20 mouse cellular contexts compared by ENCODE assay signal in genomic region chr5:119799419-119800242, GRCm38 (mm10). TPM values are rescaled to one million over a fixed set of nuclear protein-coding genes. Genes with fewer than 3 reads are reported as not detected.
DNase-seq lines count a peak whose midpoint lies in the region; ATAC-seq and TF ChIP-seq lines count a peak whose summit lies in the region.
"Had no signal": no experiment of that assay in that cellular context is flagged by ENCODE, and none has a peak within 500 bp of the region (broad histone marks: within the 10 kb centered on the region; RNA-seq: fewer than 3 reads in every experiment).

No protein-coding gene starts in this region.

- no peak for TF ChIP-seq POLR2A in heart, adult 2 months (IDR thresholded peaks at IDR 0.05; ENCODE audit: insufficient read depth, low read depth, low read length)

- no peak for DNase-seq in heart, embryonic 10.5 days (ENCODE audit: low spot score)
- DNase-seq in heart, adult 2 months, result no peak
- DNase-seq in hindbrain, embryonic 10.5 days (ENCODE audit: low spot score), result peak; percentile 24
- DNase-seq in midbrain, embryonic 10.5 days (ENCODE audit: low spot score), result peak; percentile 21
- no peak for DNase-seq in midbrain, embryonic 14.5 days
- DNase-seq in gastrocnemius, adult 2 months, result no peak
- DNase-seq: adrenal gland, postnatal 14 days; cerebellum, adult 11-12 months; cerebellum, postnatal 36 days; gastrocnemius, postnatal 10 days; right cerebral cortex, postnatal 4 days; thymus, postnatal 25 days had no signal

- H3K4me3 ChIP-seq in heart, embryonic 10.5 days, result peak overlapping the region; percentile 61
- H3K4me3 ChIP-seq in heart, adult 2 months, result no peak overlapping the region
- H3K4me3 ChIP-seq in hindbrain, embryonic 10.5 days, result no peak overlapping the region
- H3K4me3 ChIP-seq in hindbrain, embryonic 16.5 days (ENCODE audit: low read length), result no peak overlapping the region
- no peak overlapping the region for H3K4me3 ChIP-seq in midbrain, embryonic 10.5 days
- no peak overlapping the region for H3K4me3 ChIP-seq in midbrain, embryonic 14.5 days (replicated peaks; ENCODE audit: low read depth, low read length)
- H3K4me3 ChIP-seq in limb, embryonic 13.5 days, result peak overlapping the region; percentile 44
- H3K4me3 ChIP-seq in gastrocnemius, adult 2 months, result no peak overlapping the region
- H3K4me3 ChIP-seq: liver, embryonic 15.5 days; megakaryocyte, embryonic 14.5 days had no signal

- no peak overlapping the region for H3K9ac ChIP-seq in heart, adult 2 months (ENCODE audit: low read depth, low read length)
- H3K9ac ChIP-seq in hindbrain, embryonic 16.5 days (ENCODE audit: low read depth, low read length), result no peak overlapping the region
- H3K9ac ChIP-seq in midbrain, embryonic 14.5 days (replicated peaks; ENCODE audit: low read length), result no peak overlapping the region
- peak overlapping the region; percentile 77 for H3K9ac ChIP-seq in limb, embryonic 13.5 days
- H3K9ac ChIP-seq: hindbrain, embryonic 14.5 days; liver, embryonic 15.5 days had no signal

- no peaks in the 10 kb centered on the region for H3K36me3 ChIP-seq in heart, embryonic 10.5 days
- no peaks in the 10 kb centered on the region for H3K36me3 ChIP-seq in heart, adult 2 months (ENCODE audit: control insufficient read depth, insufficient read depth, low read length)
- no peaks in the 10 kb centered on the region for H3K36me3 ChIP-seq in hindbrain, embryonic 10.5 days
- H3K36me3 ChIP-seq in hindbrain, embryonic 16.5 days (ENCODE audit: control insufficient read depth, insufficient read depth, low read length), result no peaks in the 10 kb centered on the region
- no peaks in the 10 kb centered on the region for H3K36me3 ChIP-seq in midbrain, embryonic 10.5 days
- no peaks in the 10 kb centered on the region for H3K36me3 ChIP-seq in midbrain, embryonic 14.5 days (ENCODE audit: control insufficient read depth, insufficient read depth, low read length)
- H3K36me3 ChIP-seq in limb, embryonic 13.5 days, result no peaks in the 10 kb centered on the region
- H3K36me3 ChIP-seq: liver, embryonic 15.5 days had no signal

- no peaks in the 10 kb centered on the region for H3K9me3 ChIP-seq in heart, embryonic 10.5 days
- H3K9me3 ChIP-seq in hindbrain, embryonic 10.5 days, result no peaks in the 10 kb centered on the region
- peaks cover 4% of the 10 kb centered on the region; the same call in 1 of the 2 replicates for H3K9me3 ChIP-seq in hindbrain, embryonic 16.5 days (ENCODE audit: control insufficient read depth, low read length)
- H3K9me3 ChIP-seq in midbrain, embryonic 10.5 days (replicated peaks), result no peaks in the 10 kb centered on the region
- H3K9me3 ChIP-seq in midbrain, embryonic 14.5 days (ENCODE audit: control insufficient read depth, low read length), result no peaks in the 10 kb centered on the region
- no peaks in the 10 kb centered on the region for H3K9me3 ChIP-seq in limb, embryonic 13.5 days
- H3K9me3 ChIP-seq: liver, embryonic 15.5 days had no signal

- no peak overlapping the region for H3K4me2 ChIP-seq in hindbrain, embryonic 16.5 days (ENCODE audit: low read length)
- H3K4me2 ChIP-seq in midbrain, embryonic 14.5 days (ENCODE audit: low read length), result no peak overlapping the region
- peak overlapping the region; percentile 66 for H3K4me2 ChIP-seq in limb, embryonic 13.5 days (replicated peaks)
- H3K4me2 ChIP-seq: hindbrain, embryonic 14.5 days; liver, embryonic 15.5 days had no signal

- WGBS in heart, embryonic 10.5 days, result 14% methylated on average over 9 of the region's 9 CpGs
- WGBS in heart, adult 2 months, result 37% methylated on average over 9 of the region's 9 CpGs
- WGBS in hindbrain, embryonic 10.5 days, result 2% methylated on average over 9 of the region's 9 CpGs
- WGBS in hindbrain, embryonic 16.5 days, result 2% methylated on average over 9 of the region's 9 CpGs
- 1% methylated on average over 9 of the region's 9 CpGs for WGBS in midbrain, embryonic 10.5 days
- WGBS in midbrain, embryonic 14.5 days, result under 1% methylated on average over 9 of the region's 9 CpGs
- 9% methylated on average over 9 of the region's 9 CpGs for WGBS in limb, embryonic 13.5 days

- no peaks in the 10 kb centered on the region for H3K79me2 ChIP-seq in heart, adult 2 months (replicated peaks; ENCODE audit: control insufficient read depth, insufficient read depth, low read length)

- peak overlapping the region; percentile 92 for H3K27ac ChIP-seq in heart, embryonic 10.5 days
- no peak overlapping the region for H3K27ac ChIP-seq in heart, adult 2 months
- no peak overlapping the region for H3K27ac ChIP-seq in hindbrain, embryonic 10.5 days
- H3K27ac ChIP-seq in hindbrain, embryonic 16.5 days (ENCODE audit: low read depth, low read length), result no peak overlapping the region
- no peak overlapping the region for H3K27ac ChIP-seq in midbrain, embryonic 10.5 days (replicated peaks)
- no peak overlapping the region for H3K27ac ChIP-seq in midbrain, embryonic 14.5 days (replicated peaks; ENCODE audit: low read depth, low read length)
- peak overlapping the region; percentile 87 for H3K27ac ChIP-seq in limb, embryonic 13.5 days
- no peak overlapping the region for H3K27ac ChIP-seq in gastrocnemius, adult 2 months
- H3K27ac ChIP-seq: hindbrain, embryonic 14.5 days; liver, embryonic 15.5 days had no signal

- no peak for TF ChIP-seq CTCF in heart, adult 2 months (IDR thresholded peaks at IDR 0.05)
- TF ChIP-seq CTCF in gastrocnemius, adult 2 months (IDR thresholded peaks at IDR 0.05), result no peak

- peaks cover 35% of the 10 kb centered on the region for H3K4me1 ChIP-seq in heart, embryonic 10.5 days
- no peaks in the 10 kb centered on the region for H3K4me1 ChIP-seq in heart, adult 2 months (ENCODE audit: control insufficient read depth, insufficient read depth, low read length)
- H3K4me1 ChIP-seq in hindbrain, embryonic 10.5 days (replicated peaks), result 0 out of 2 replicates have a peak, but pooled peaks cover 3% of the 10 kb centered on the region
- H3K4me1 ChIP-seq in hindbrain, embryonic 16.5 days (ENCODE audit: control insufficient read depth, insufficient read depth, low read depth, low read length), result no peaks in the 10 kb centered on the region
- peaks cover 18% of the 10 kb centered on the region for H3K4me1 ChIP-seq in midbrain, embryonic 10.5 days
- no peaks in the 10 kb centered on the region for H3K4me1 ChIP-seq in midbrain, embryonic 14.5 days (ENCODE audit: control insufficient read depth, insufficient read depth, low read length)
- peaks cover 38% of the 10 kb centered on the region for H3K4me1 ChIP-seq in limb, embryonic 13.5 days
- H3K4me1 ChIP-seq: liver, embryonic 15.5 days had no signal

- no peak for TF ChIP-seq EP300 in heart, adult 2 months (IDR thresholded peaks at IDR 0.05; ENCODE audit: insufficient read depth, low read depth, low read length)

- intact Hi-C loops in heart, adult 2 months (cut with DNase I), result no loop called here
- intact Hi-C loops in gastrocnemius, adult 2 months (cut with DNase I), result no loop called here

- peaks cover 98% of the 10 kb centered on the region for H3K27me3 ChIP-seq in heart, embryonic 10.5 days (ENCODE audit: insufficient read depth, poor library complexity, severe bottlenecking)
- peaks cover 25% of the 10 kb centered on the region for H3K27me3 ChIP-seq in heart, adult 2 months (ENCODE audit: control insufficient read depth, insufficient read depth, low read length)
- H3K27me3 ChIP-seq in hindbrain, embryonic 10.5 days (ENCODE audit: insufficient read depth, poor library complexity, severe bottlenecking), result peaks cover 100% of the 10 kb centered on the region
- peaks cover 93% of the 10 kb centered on the region for H3K27me3 ChIP-seq in hindbrain, embryonic 16.5 days (replicated peaks; ENCODE audit: control insufficient read depth, insufficient read depth, low read length)
- H3K27me3 ChIP-seq in midbrain, embryonic 10.5 days (ENCODE audit: low read depth, poor library complexity, severe bottlenecking), result peaks cover 100% of the 10 kb centered on the region
- peaks cover 98% of the 10 kb centered on the region for H3K27me3 ChIP-seq in midbrain, embryonic 14.5 days (ENCODE audit: control insufficient read depth, insufficient read depth, low read length)
- H3K27me3 ChIP-seq in limb, embryonic 13.5 days, result peaks cover 100% of the 10 kb centered on the region

- ATAC-seq in hindbrain, embryonic 16.5 days, result no peak
- no peak for ATAC-seq in midbrain, embryonic 14.5 days (ENCODE audit: low FRiP score, low TSS enrichment)
- no peak for ATAC-seq in limb, embryonic 13.5 days (ENCODE audit: low FRiP score, low read depth)
- ATAC-seq: intestine, embryonic 16.5 days had no signal

RNA-seq across cellular contexts. Expression of gene Tbx5, which starts 32.8 kb away (rescaled TPM):
- 41.9 and 44.2 TPM in 2 replicates for polyA plus RNA-seq in heart, embryonic 10.5 days (2016; fragmentation: Nextera tagmentation; extraction: Ambion mirVana)
- total RNA-seq in heart, adult 2 months (2021), result 10 to 100 TPM; 22.6 to 36.9 TPM
- 26.5 and 27.0 TPM in 2 replicates for polyA plus RNA-seq in heart, adult 2 months (2012; rRNA removed)
- not detected in 2 replicates for polyA plus RNA-seq in hindbrain, embryonic 10.5 days (2016; fragmentation: Nextera tagmentation; extraction: Ambion mirVana)
- 0.05 and 0.11 TPM in 2 replicates for polyA plus RNA-seq in hindbrain, embryonic 16.5 days (2015; fragmentation: Nextera tagmentation; extraction: Ambion mirVana)
- polyA plus RNA-seq in midbrain, embryonic 10.5 days (2016; fragmentation: Nextera tagmentation; extraction: Ambion mirVana), result 0.10 and 0.20 TPM in 2 replicates
- polyA plus RNA-seq in midbrain, embryonic 14.5 days (2014; fragmentation: Nextera tagmentation; extraction: Ambion mirVana), result 0.11 TPM in 1 of 2 replicates, not detected in the other
- polyA plus RNA-seq in limb, embryonic 13.5 days (2015; fragmentation: Nextera tagmentation; extraction: Ambion mirVana), result 34.8 and 51.5 TPM in 2 replicates
- under 1 TPM in 1 of 2 experiments, not detected in 1; 0.28 TPM for total RNA-seq in gastrocnemius, adult 2 months (2021)
- total RNA-seq: layer of hippocampus, postnatal 25 days; left cerebral cortex, postnatal 14 days had no signal
- polyA plus RNA-seq: intestine, embryonic 16.5 days had no signal

Comparison
In these comparisons a context has a peak if more than half of its experiments do, and no peak if none do; other contexts are left out.
1. DNase-seq: peak in hindbrain, embryonic 10.5 days (single experiment) and midbrain, embryonic 10.5 days (single experiment); none in heart, embryonic 10.5 days (single experiment), heart, adult 2 months (0 of 2), midbrain, embryonic 14.5 days (single experiment) and gastrocnemius, adult 2 months (single experiment).
2. H3K27ac ChIP-seq: peak in heart, embryonic 10.5 days (single experiment) and limb, embryonic 13.5 days (single experiment); none in heart, adult 2 months (single experiment), hindbrain, embryonic 10.5 days (single experiment), hindbrain, embryonic 16.5 days (single experiment), midbrain, embryonic 10.5 days (single experiment), midbrain, embryonic 14.5 days (single experiment) and gastrocnemius, adult 2 months (single experiment).
3. H3K4me3 ChIP-seq: peak in heart, embryonic 10.5 days (single experiment) and limb, embryonic 13.5 days (single experiment); none in heart, adult 2 months (single experiment), hindbrain, embryonic 10.5 days (single experiment), hindbrain, embryonic 16.5 days (single experiment), midbrain, embryonic 10.5 days (single experiment), midbrain, embryonic 14.5 days (single experiment) and gastrocnemius, adult 2 months (single experiment).
4. RNA of gene Tbx5, which starts 32.8 kb away (polyA plus RNA-seq): 34.8 to 51.5 TPM in limb, embryonic 13.5 days, 41.9 to 44.2 TPM in heart, embryonic 10.5 days and 26.5 to 27.0 TPM in heart, adult 2 months; 0.10 to 0.20 TPM in midbrain, embryonic 10.5 days, 0.11 TPM in midbrain, embryonic 14.5 days, 0.05 to 0.11 TPM in hindbrain, embryonic 16.5 days and not detected in hindbrain, embryonic 10.5 days; every median in the first group is over 10 times any median in the second.